Mouse (Mus musculus) forebrain, embryonic 10.5 days (tissue): Measurements from ENCODE around the gene Cyp2d11. TPM values are rescaled to one million over a fixed set of nuclear protein-coding genes. Genes with fewer than 3 reads are reported as not detected.

Source experiments
- DNase-seq: peaks from one replicate; pipeline ENCODE4 v3.0.0-alpha.2; 2017; ENCODE audit warnings: low spot score; ENCODE audit errors: extremely low spot score
- H3K27ac ChIP-seq: fragments of 300-500 bp; sonication (generic); 2 replicates; pipeline ENCODE4 v1.5.1; 2016; ENCODE audit warnings: mild to moderate bottlenecking
- H3K27me3 ChIP-seq: fragments of 300-500 bp; sonication (generic); 2 replicates; pipeline ENCODE4 v1.6.1; 2016; ENCODE audit warnings: mild to moderate bottlenecking; ENCODE audit not compliant: poor library complexity, severe bottlenecking
- H3K36me3 ChIP-seq: fragments of 300-500 bp; sonication (generic); replicated peaks from 2 replicates; pipeline ENCODE4 v1.6.1; 2016; ENCODE audit warnings: mild to moderate bottlenecking, moderate library complexity
- H3K4me1 ChIP-seq: fragments of 300-500 bp; sonication (generic); 2 replicates; pipeline ENCODE4 v1.6.1; 2016
- H3K4me3 ChIP-seq: fragments of 300-500 bp; sonication (generic); 2 replicates; pipeline ENCODE4 v1.5.1; 2016; ENCODE audit warnings: mild to moderate bottlenecking, moderate library complexity
- H3K9me3 ChIP-seq: fragments of 300-500 bp; sonication (generic); 2 replicates; pipeline ENCODE4 v1.6.1; 2016; ENCODE audit warnings: mild to moderate bottlenecking, moderate library complexity
- WGBS: fragments of 180-500 bp; shearing (Covaris S2); methylation state at CpG from one replicate; pipeline ENCODE4 v1.1.7; 2016; 5-methylcytosine and 5-hydroxymethylcytosine counted together
- polyA plus RNA-seq: library from polyadenylated mRNA; unstranded; fragments of >200 nt; fragmentation: Nextera tagmentation; extraction: Ambion mirVana; gene quantifications from 2 replicates; pipeline ENCODE4 v1.2.1, GENCODE M21; 2016

Cyp2d11 gene
- polyA plus RNA-seq, 1 experiment from 2014 or later: not detected

DNA sequence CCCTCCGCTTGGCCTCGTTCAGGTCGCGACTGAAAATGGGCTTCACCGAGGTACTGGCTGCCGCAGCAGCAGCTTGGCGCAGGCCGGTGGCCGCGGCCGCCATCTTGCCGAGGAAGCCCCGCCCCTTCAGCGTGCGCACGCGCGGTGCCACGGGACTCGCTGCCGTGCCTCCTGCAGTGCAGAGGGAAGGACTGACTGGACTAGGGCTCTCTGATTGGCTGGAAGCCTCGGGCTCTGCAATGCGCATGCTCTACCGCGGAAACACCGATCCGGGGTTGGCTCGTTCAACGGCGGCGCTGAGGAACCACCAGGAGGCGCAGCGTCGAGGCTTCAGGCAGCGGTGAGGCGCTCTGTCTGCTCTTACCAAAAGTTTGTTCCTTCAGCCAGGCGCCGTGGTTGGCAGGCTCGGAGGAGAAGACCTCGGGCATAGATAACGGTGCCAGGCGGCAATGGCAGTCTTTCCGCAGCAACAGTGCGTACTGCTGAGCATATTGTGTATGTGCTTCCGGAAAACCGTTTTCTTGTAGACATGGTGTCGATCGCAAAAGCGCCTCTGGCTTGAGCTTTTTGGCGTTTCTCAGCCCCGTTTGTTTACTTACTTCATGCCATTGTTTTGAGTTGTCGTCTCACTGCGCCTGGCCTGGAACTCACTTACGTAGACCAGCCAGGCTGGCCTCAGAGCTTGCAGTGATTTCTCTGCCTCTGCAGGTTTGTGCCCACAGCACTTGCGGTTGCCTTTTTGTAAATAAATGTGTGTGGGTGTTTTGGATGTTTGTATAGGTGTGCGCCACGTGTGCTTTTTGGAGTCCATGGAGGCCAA is 39.5 kb downstream of the Cyp2d11 start, which contains the start of gene Ndufa6:
TSS of gene Ndufa6 (minus strand) at position 197 of the 820 bp plus-strand sequence.
- peak; percentile 99 for DNase-seq
- Histone ChIP-seq H3K4me3 (peak within 1 kb of the TSS; percentile 98), H3K4me1 (peaks cover 35% of the 10 kb centered on the region), H3K27me3 (no peaks in the 10 kb centered on the region), H3K27ac (peak within 1 kb of the TSS; percentile 96), H3K9me3 (no peaks in the 10 kb centered on the region), H3K36me3 (peaks cover 27% of the 10 kb centered on the region)
- WGBS: 3% methylated on average over 57 of the region's 57 CpGs

DNA sequence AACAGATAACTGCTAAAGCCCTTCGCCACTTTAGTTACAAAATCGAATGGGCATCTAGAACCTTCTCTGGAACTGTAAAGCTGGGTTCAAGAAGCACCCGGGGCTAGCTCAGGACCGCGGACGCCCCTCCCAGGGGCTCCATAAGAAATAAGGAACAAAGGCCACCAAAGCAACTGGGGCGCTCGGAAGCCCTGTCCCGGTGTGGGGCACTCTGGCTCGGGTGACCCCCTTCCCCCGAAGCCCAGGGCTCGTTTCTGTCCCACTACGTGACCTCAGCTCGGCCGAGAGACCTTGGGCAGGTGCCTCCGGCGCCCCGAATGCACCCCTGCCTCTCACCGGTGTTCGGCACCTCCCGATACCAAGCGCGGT is 40.1 kb downstream of the Cyp2d11 start:
- H3K9me3 ChIP-seq: no peaks in the 10 kb centered on the region
- DNase-seq: no peak
- H3K4me1 ChIP-seq: peaks cover 33% of the 10 kb centered on the region
- peak overlapping the region; percentile 98 for H3K4me3 ChIP-seq
- no peaks in the 10 kb centered on the region for H3K27me3 ChIP-seq
- WGBS: under 1% methylated on average over 23 of the region's 23 CpGs
- H3K27ac ChIP-seq: peak overlapping the region; percentile 96
- peaks cover 33% of the 10 kb centered on the region for H3K36me3 ChIP-seq

DNA sequence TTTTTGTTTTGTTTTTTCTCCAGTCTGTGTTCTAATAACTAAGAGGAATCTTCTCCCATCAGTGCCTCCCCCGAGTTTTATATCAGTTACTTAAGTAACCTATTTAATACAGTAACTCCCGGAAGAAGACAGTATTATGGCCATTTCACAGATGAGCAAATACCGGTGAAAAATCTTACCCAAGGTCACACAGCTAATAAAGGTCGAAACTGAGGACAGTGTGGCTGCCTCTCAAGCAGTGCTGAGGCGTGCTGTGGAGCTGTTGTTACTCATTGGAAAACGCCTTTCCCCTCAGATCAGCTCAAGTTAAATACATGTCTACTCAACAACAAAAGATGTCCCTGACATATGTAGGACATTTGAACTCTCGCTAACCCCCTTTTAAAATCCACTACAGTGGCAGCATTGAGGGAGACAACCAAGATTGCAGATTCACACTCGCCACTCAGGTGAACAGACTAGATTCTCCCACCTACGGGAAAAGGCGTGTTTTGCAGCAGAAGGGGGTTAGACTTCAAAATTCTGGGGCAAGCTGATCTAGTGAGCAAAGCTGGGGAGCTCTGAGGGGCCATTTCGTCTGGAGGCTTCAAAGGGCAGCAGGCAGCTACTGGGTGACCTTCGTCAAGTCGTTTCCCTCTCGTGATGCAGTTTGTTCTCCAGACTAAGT is 40.6 kb downstream of the Cyp2d11 start:
- DNase-seq: no peak
- peaks cover 30% of the 10 kb centered on the region for H3K4me1 ChIP-seq
- peaks cover 38% of the 10 kb centered on the region for H3K36me3 ChIP-seq
- no peaks in the 10 kb centered on the region for H3K27me3 ChIP-seq
- H3K9me3 ChIP-seq: no peaks in the 10 kb centered on the region
- H3K4me3 ChIP-seq: peak overlapping the region; percentile 98
- WGBS: 38% methylated on average over 14 of the region's 14 CpGs
- H3K27ac ChIP-seq: peak overlapping the region; percentile 96

DNA sequence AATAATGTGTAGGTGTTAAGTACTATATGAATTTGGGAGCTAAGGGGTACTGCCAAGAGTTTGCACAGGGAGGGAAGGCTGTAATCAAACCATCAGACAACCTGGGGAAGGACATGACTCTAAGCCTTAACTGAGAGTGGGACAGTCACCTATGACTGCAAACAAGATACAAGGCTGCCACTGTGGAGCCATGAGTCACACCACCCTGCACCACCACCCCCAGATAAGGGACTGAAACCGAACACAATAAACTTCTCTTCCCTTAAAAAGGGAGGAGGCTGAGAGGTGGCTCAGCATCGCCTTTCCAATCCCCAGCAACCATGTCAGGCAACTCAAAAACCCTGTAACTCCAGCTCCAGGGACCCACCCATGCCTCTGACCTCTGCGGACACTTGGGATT is 42.3 kb downstream of the Cyp2d11 start:
- Histone ChIP-seq H3K27ac (no peak overlapping the region), H3K36me3 (peaks cover 50% of the 10 kb centered on the region), H3K9me3 (no peaks in the 10 kb centered on the region), H3K27me3 (no peaks in the 10 kb centered on the region), H3K4me3 (peak overlapping the region; percentile 14; the same call in 1 of the 2 replicates), H3K4me1 (peaks cover 42% of the 10 kb centered on the region)
- DNase-seq: no peak
- WGBS: 88% methylated on average over 3 of the region's 3 CpGs

DNA sequence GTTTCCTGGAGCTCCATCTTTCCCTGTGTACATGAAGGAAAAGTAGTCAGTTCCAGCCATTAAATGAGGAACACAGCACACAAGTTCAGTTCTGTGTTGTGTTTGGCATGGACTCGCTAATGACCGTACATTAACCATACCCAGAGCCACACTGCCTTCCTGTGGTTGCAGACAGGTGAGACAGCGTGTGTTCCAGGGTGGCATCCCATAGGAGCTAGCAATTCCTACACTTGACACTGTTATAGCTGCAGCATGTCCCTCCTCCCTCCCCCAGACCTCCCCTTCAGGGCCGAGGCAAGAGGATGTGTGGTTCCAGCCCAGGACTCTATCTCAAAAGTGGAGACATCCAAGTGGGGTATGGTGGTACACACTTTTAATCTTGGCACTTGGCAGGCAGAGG is 43.5 kb downstream of the Cyp2d11 start:
- 94% methylated on average over 4 of the region's 4 CpGs for WGBS
- H3K27ac ChIP-seq: no peak overlapping the region
- H3K27me3 ChIP-seq: no peaks in the 10 kb centered on the region
- DNase-seq: no peak
- no peaks in the 10 kb centered on the region for H3K9me3 ChIP-seq
- H3K4me1 ChIP-seq: peaks cover 43% of the 10 kb centered on the region
- no peak overlapping the region for H3K4me3 ChIP-seq
- H3K36me3 ChIP-seq: peaks cover 50% of the 10 kb centered on the region

DNA sequence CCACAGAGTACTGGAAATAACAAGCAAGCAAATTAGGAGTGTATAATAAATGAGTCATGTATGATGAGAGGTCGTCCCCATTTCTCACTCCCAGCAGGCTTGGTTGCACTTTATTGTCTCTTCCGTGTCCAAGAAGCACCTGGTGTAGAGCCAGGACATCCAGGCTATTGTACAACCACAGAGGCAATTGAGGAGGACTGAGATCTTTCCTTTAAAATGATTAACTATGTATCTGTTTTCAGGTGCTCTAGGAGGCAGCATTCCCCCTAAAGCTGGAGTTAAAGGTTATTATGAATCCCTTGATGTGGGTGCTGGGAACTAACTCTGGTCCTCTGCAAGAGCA is 44.9 kb downstream of the Cyp2d11 start:
- Histone ChIP-seq H3K4me3 (no peak overlapping the region), H3K9me3 (no peaks in the 10 kb centered on the region), H3K27me3 (no peaks in the 10 kb centered on the region), H3K4me1 (peaks cover 42% of the 10 kb centered on the region), H3K36me3 (peaks cover 50% of the 10 kb centered on the region), H3K27ac (no peak overlapping the region)
- 86% methylated on average over 2 of the region's 2 CpGs for WGBS
- no peak for DNase-seq

DNA sequence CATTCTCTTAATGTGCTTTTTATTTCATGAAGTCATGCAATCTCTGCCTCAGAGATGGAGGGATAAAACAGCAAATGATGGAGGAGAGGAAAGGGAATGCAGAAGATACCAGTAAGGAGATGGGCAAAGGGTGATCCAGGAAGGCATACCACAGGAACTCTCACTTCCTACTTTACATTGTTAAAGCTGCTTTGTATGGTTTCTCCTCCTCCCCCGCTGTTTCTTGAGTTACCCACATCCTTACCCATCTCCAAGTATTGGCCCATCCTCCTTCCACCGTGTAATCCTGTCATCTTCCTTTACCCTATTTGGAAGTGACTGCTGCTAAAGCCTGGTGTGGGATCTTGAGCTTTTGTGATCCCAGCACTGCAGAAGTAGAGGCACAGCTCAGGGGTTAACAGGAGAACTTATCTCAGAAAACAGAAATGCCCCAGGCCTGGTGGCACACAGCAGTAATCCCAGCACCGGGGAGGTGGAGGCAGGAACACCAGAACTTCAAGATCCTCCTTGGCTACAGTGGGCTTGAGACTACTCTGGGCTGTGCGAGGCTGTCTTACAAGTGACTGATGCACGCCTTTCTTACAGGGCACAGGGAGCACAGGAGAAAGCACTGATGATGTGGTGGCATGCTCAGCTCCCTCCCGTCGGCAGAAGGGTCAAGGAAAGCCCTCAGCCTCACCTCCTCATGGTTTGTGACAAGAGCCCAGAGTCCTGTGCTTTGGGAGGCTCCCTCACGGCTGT is 45.4 kb downstream of the Cyp2d11 start:
- Histone ChIP-seq H3K27me3 (no peaks in the 10 kb centered on the region), H3K9me3 (no peaks in the 10 kb centered on the region), H3K4me1 (peaks cover 47% of the 10 kb centered on the region), H3K27ac (no peak overlapping the region), H3K4me3 (no peak overlapping the region), H3K36me3 (peaks cover 50% of the 10 kb centered on the region)
- 92% methylated on average over 8 of the region's 8 CpGs for WGBS
- no peak for DNase-seq

DNA sequence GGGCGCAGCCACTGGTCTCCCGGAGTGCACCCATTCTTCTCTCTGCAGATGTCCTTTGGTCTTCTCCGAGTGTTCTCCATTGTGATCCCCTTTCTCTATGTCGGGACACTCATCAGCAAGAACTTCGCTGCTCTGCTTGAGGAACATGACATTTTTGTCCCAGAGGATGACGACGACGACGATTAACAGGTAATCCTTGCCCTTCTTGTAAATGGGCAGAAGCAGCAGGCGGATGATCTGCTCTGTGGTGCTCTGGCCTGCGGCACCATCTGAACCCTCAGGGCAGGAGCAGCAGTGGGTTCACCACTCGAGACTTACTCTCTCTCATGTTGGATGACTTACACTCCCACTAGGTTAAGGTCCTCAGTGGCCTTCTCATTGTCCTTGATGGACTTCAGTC is 46.0 kb downstream of the Cyp2d11 start:
- peaks cover 42% of the 10 kb centered on the region for H3K4me1 ChIP-seq
- no peaks in the 10 kb centered on the region for H3K9me3 ChIP-seq
- no peaks in the 10 kb centered on the region for H3K27me3 ChIP-seq
- no peak for DNase-seq
- H3K4me3 ChIP-seq: no peak overlapping the region; the same call in 1 of the 2 replicates
- WGBS: 93% methylated on average over 12 of the region's 12 CpGs
- no peak overlapping the region for H3K27ac ChIP-seq
- peaks cover 50% of the 10 kb centered on the region for H3K36me3 ChIP-seq

DNA sequence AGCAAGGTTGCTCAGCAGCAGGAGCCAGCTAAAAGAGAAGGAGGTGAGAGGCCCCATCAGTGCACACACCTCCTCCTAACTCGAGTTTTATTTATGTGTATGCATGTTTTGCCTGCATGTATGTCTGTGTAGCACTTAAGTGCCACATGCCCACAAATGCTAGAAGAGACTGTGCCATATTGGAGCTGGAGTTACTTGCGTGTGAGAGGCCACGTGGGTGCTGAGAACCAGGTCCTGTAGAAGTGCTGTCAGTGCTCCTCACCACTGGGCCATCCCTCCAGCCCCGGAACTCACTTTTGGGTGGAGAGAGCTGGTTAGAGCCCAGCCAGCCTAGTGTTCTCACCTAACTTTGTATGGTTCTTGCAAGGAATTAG is 46.5 kb downstream of the Cyp2d11 start:
- no peak for DNase-seq
- Histone ChIP-seq H3K27ac (0 out of 2 replicates have a peak overlapping the region, but pooled peaks have one; percentile 97), H3K27me3 (0 out of 2 replicates have a peak, but pooled peaks cover under 1% of the 10 kb centered on the region), H3K4me1 (peaks cover 37% of the 10 kb centered on the region), H3K9me3 (no peaks in the 10 kb centered on the region), H3K36me3 (peaks cover 50% of the 10 kb centered on the region), H3K4me3 (peak overlapping the region; percentile 83)
- 84% methylated on average over 4 of the region's 4 CpGs for WGBS

DNA sequence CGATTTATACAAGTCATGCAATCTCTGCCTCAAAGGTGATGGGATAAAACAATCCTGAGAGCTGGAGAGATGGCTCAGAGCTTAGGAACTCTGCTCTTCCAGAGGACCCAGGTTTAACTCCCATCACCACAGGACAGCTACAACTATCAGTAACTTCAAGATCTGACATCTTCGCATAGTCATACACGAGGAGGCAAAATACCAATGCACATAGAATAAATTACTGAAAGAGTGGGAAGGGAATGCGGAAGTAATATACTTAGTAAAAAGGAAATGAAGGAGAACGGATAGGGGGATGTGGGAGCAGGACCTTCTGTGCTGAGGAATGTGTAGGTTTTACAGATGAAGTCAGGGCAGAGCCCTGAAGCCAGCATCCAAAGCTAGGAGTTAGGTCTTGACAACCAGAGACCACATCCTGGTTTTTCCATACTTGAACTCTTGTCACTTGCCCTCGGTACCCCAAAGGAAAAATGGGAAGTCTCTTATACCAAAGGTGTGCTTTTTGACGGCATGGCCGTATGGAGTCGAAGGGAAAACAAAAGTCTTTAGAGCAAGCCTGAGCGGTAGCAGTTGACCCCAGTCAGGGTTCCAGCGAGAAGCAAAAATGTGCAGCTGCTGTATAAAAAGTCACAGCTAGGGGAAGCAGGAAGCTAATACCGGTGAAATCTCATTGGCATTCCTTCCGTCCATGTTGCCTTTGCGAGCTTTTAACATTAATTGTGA is 47.1 kb downstream of the Cyp2d11 start:
- H3K4me1 ChIP-seq: peaks cover 37% of the 10 kb centered on the region
- no peaks in the 10 kb centered on the region for H3K9me3 ChIP-seq
- peaks cover 6% of the 10 kb centered on the region for H3K27me3 ChIP-seq
- peak overlapping the region; percentile 97 for H3K27ac ChIP-seq
- H3K36me3 ChIP-seq: peaks cover 46% of the 10 kb centered on the region
- 70% methylated on average over 14 of the region's 14 CpGs for WGBS
- peak overlapping the region; percentile 83 for H3K4me3 ChIP-seq
- no peak for DNase-seq

DNA sequence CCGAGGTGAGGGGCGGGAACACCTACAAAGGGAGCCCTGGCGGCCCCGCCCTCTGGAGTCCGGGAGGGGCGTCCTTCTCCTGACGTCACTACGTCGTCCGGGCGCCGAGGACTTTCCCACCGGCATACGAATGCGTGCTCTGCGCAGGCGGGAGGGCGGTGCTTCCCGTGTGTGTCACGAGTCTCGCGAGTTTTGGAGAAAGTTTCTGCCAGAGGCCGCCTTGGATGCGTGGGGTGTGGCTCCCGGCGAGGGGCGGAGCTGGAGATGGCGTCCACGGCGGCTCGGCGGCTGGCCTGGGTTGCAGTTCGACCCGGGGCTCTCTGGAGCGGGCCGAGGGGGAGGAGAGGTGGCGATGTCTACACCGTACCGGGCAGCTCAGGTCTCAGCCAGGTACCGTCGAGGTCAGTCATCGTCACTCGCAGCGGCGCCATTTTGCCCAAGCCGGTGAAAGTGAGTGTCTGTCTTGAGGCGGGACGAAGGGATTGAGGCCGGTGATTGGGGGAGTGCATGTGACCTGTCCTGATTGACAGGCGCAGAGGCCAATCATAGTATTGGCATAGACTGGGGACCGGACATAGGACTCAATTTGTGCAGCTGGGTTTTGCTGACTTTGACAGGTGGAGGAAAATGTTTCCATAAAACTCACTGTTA is 47.9 kb downstream of the Cyp2d11 start:
- peak; percentile 99 for DNase-seq
- H3K4me1 ChIP-seq: peaks cover 40% of the 10 kb centered on the region
- H3K4me3 ChIP-seq: peak overlapping the region; percentile 83
- H3K27ac ChIP-seq: peak overlapping the region; percentile 97
- under 1% methylated on average over 51 of the region's 51 CpGs for WGBS
- H3K9me3 ChIP-seq: no peaks in the 10 kb centered on the region
- peaks cover 39% of the 10 kb centered on the region for H3K36me3 ChIP-seq
- H3K27me3 ChIP-seq: peaks cover 14% of the 10 kb centered on the region

DNA sequence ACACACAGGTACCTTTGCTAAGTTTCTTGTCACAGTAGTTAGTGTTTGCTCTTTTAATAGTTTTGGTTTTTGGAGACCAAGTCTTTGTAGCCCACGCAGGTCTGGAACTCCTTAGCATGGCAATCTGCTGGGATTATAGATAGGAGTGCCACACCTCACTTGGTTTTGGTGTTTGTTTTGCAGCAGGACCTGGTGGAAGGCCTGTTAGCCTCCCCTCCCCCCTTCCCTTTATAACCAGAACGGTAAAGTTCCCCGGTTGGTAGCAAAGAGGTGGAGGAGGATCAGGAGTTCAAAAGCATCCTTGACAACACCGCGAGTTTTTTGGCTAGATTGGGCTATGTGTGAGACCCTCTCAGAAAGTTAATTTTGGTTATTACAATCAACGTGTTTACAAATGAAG is 48.9 kb downstream of the Cyp2d11 start:
- no peak overlapping the region for H3K4me3 ChIP-seq
- peak; percentile 13 for DNase-seq
- no peaks in the 10 kb centered on the region for H3K9me3 ChIP-seq
- H3K27me3 ChIP-seq: peaks cover 23% of the 10 kb centered on the region
- peaks cover 29% of the 10 kb centered on the region for H3K36me3 ChIP-seq
- WGBS: 90% methylated on average over 6 of the region's 6 CpGs
- 0 out of 2 replicates have a peak overlapping the region, but pooled peaks have one; percentile 48 for H3K27ac ChIP-seq
- H3K4me1 ChIP-seq: peaks cover 48% of the 10 kb centered on the region
